Mouse (Mus musculus) C2C12 (cell line): ENCODE data around the gene Arhgef17.

Experiments used
- CEBPB ChIP-seq: IDR thresholded peaks from one replicate; pipeline ENCODE4 v1.6.1; 2011; ENCODE audit warnings: low read depth, mild to moderate bottlenecking, control low read depth, moderate library complexity
- CTCF ChIP-seq: IDR thresholded peaks from one replicate; pipeline ENCODE4 v1.5.1; 2011; ENCODE audit not compliant: control insufficient read depth, insufficient read depth, insufficient read length
- MAX ChIP-seq: IDR thresholded peaks from one replicate; pipeline ENCODE4 v1.6.1; 2011; ENCODE audit warnings: mild to moderate bottlenecking, control low read depth
- MYOD1 ChIP-seq: IDR thresholded peaks from one replicate; pipeline ENCODE4 v1.6.1; 2011; ENCODE audit warnings: low read depth; ENCODE audit not compliant: control insufficient read depth, insufficient read length

DNA sequence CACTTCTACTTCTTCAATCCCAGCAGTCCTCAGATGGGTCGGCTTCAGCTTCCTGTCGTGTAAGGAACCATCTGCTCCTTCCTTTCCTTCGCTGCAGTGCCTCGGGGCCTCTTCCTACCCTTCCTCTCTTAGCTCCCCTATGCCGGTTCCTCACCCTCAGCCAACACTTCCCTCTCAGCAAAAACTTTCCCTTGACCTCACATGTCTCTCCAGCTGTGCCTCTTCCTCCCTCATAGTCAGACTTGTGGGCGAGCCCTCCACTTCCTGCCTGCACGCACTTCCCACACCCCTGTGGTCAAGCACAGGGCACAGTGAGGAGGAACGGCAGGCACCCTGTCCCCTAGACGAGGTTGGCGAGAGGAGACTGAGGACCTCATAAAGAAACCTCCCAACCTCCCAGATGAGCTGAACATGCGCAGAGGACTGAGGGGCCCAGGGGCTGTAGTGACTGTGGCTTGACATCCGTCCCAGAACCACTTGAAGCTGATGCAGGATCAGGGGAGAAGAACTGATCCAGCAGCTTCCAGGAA is 18.6 kb upstream of the Arhgef17 start:
- TF ChIP-seq CTCF (no peak), MYOD1 (no peak), CEBPB (no peak), MAX (no peak)
